Mouse (Mus musculus) fibroblast of lung, adult 2 months (primary cell): ENCODE measurements around the gene Rarb.

Experiments
- DNase-seq: peaks from one replicate; pipeline ENCODE4 v3.0.0-alpha.2; 2011; ENCODE audit warnings: low read depth

Gene Rarb

GRCm38 (mm10) chr14:16528631-16529030 lies 290.3 kb downstream of the Rarb start:
- no peak for DNase-seq

GRCm38 (mm10) chr14:16526120-16526519 lies 292.8 kb downstream of the Rarb start:
- DNase-seq = peak; percentile 84

- DNase-seq = no peak
Measured at GRCm38 (mm10) chr14:16525137-16525924, 293.6 kb downstream of the Rarb start.

DNA sequence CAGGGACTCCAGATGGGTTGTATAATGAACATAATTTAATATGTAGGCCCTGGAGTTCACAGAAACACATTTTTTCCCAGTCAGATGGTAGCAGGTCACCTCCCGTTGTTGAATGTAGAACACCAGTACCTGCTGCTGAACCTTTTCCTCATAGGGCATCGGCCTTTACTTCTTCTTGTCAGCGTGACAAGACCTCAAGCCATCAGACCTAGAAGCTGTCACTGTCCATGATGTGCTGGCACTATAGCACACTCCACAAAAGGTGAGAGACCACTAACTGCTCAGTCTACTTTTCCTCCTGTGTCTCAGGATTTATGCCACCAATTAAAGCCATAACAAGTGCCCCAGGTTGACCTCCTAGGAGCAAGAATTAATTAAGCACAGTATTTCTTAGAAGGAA lies 296.1 kb downstream of the Rarb start:
- no peak for DNase-seq

DNA sequence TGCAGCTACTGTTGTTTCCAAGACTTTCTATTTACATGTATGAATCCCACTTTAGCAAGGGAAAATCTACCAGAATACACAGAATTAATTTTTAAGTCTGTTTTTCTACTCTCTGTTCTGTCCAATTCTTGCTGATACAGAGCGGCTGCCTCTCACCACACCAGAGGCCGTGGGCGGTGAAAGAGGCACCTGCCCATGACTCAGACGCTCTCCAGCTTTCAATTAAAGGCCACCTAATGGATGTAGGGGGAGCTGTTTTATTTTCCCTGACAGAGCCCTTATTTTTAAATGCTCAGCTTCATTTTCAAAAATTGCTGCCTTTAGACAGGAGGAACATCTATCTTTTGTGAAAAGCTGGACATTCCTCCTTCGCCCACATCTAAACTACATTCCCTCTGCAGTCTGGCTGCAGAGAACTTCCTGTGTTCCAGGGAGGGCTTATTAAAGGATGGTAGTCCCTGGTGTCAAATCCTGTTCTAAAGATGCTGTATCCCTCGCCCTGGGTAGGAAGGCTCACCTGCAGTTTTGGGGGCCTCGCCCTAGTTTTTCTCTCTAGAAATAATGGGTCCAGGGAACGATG lies 299.3 kb downstream of the Rarb start:
- DNase-seq = no peak

GRCm38 (mm10) chr14:16517958-16518357 lies 301.0 kb downstream of the Rarb start:
- no peak for DNase-seq

- DNase-seq = no peak
Measured at GRCm38 (mm10) chr14:16515731-16516130, 303.2 kb downstream of the Rarb start.

DNA sequence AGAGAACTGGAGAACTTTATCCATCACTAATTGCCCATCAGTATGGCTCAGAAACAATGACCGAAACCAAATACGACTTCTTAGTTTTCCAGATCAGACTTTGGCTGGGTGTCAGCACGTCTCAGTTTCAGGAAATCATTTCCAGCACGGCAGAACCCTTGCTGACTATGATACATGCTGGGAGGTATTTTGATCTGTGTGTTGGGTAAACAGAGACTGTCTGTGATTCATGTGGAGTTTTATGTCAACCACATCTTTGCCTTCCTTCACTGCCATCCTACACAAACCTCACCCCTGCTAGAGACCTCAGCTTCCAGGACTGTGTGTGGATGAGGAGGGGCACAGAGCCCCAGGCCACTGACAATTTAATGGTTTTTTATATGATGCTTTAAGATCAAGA lies 308.4 kb downstream of the Rarb start:
- DNase-seq = peak; percentile 95

GRCm38 (mm10) chr14:16509825-16510224 lies 309.1 kb downstream of the Rarb start:
- DNase-seq = peak; percentile 83

DNA sequence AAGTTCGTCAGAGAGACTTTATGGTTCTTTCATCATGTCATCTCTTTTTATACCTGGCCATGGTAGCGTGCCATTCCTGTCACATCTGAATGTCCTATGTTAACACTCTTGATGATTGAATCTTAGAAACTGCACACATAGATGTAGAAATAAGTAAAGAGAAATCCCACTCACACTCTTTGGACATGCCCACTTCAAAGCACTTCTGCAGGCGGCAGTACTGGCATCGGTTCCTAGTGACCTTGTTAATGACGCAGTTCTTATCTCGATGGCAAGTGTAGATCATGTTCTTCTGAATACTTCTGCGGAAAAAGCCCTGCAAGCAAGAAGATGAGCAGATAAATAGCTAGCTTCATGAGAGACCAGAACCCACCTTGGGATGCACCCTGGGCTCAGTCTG lies 310.2 kb downstream of the Rarb start:
- no peak for DNase-seq

DNA sequence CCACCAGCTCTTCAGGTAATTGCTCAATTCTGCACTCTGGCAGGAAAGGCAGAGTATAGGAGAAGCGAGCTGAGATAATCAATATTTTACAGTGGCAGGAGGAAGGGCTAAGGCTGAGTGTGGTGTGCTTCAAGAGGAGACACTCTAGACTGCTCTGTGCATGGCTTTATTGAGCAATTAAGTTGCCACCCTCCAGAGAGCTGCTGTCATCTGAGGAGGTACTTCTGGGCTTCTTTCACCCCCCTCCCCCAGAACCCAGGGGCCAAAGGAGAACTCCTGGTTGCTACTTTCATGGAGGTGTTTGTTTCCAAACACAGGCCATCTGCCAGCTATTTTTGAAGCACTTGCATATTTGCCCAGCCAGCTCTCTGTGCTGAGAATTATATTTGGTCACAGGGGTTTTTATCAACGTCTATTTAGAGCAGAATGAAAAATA lies 321.7 kb downstream of the Rarb start:
- DNase-seq = no peak

DNA sequence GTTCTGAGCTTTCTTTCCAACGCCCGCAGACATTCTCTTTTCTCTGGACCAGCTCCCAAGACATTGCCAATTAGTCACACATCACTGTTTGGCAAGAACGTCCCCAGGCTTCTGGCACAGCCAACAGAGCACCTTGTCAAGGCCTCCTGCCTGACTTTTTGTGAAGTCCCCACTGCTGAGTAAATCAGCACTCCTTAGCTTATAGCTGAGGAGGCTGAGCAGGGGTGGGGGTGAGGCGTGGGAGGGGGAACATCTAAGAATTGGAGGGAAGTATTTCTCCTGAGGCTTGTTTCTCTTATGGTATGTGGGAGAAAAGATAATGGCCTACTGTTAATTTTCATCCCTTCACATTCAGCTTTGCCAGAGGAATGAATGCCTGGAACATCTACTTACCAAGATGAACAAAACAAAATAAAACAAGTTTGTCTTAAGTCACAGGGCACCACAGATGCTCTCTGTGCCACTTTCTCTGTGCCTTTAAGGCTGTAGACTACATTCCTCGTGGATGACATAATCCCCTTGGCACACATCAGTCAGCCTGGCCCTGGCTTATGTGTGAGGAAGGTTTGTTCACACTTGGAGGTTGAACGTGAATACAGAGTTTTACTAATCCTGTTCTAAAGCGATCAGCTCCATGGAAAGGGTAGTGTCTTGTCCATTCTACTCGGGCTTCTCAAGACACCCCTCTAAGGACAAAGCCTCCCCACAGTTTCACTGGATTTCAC lies 335.1 kb downstream of the Rarb start:
- DNase-seq = peak; percentile 64

DNA sequence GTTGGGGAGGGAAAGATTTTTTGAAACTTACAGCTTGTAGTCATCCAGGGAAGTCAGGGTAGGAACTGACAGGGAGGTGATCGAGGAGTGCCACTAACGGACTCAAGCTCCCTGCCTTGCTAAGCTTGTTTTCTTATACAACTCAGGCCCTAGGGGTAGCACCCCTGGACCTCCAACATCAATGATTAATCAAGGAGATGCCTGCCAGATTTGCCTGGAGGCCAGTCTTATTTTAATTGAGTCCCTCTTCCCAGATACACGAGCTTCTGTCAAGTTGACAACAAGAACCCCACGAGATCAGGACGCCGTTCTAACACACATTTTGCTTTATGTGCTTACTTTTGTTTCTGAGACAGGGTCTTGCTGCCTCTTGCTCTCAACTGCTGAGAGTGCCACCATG lies 338.3 kb downstream of the Rarb start:
- no peak for DNase-seq

- DNase-seq = no peak
Measured at GRCm38 (mm10) chr14:16479521-16479920, 339.4 kb downstream of the Rarb start.

DNA sequence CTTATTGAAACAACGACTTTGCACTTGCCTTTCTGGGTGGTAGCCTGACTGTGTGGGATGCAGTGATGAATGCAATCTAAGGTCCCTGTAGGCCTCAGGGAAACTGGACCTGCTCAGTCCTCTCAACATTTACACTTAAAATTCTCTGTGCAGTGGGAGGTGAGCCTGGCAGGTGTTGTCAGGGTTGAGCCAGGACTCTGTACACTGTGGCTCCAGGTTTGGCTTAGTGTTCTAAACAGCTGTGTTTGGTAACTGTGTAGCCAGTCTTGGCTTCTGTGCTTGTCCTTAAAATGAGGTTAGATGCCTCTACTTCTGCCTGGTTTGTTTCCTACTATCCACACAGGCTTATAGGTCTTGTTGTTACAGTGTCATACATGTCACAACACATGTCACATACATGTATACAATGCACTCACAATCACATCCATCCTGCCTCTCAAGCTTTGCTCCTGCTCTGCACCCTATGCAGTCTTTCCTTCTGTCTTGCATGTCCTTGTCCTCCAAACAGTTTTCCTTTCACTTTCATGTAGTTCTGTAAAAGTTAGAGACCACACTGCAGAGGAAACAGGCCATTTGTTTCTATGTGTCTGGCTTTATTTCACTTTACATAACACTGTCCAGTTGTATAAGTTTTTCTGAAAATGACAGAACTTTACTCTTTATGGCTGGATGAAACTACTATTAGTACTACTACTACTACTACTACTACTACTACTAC lies 340.2 kb downstream of the Rarb start:
- DNase-seq = no peak

GRCm38 (mm10) chr14:16448269-16448987 lies 370.5 kb downstream of the Rarb start:
- peak; percentile 25 for DNase-seq

- DNase-seq = no peak
Measured at GRCm38 (mm10) chr14:16447587-16447986, 371.4 kb downstream of the Rarb start.

DNA sequence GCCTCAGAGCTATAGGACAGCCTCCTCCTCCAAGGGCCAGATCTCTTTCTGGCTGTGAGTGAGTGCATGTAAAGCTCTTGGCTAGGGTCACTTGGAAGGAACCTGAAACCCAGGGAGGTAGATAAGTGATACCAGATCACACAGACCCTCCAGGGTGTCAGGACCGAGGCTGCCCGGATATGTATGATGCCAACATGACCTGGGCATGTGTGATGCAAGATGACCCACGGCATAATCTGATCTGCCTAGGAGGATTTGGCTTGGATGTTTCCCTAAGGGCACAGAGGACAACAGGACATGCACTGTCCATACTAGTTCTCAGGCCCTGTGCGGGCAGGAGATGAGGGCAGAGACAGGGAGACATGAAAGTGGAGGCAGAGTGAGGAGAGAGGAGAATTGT lies 374.1 kb downstream of the Rarb start:
- no peak for DNase-seq

GRCm38 (mm10) chr14:16439385-16440126 lies 379.4 kb downstream of the Rarb start:
- no peak for DNase-seq

DNA sequence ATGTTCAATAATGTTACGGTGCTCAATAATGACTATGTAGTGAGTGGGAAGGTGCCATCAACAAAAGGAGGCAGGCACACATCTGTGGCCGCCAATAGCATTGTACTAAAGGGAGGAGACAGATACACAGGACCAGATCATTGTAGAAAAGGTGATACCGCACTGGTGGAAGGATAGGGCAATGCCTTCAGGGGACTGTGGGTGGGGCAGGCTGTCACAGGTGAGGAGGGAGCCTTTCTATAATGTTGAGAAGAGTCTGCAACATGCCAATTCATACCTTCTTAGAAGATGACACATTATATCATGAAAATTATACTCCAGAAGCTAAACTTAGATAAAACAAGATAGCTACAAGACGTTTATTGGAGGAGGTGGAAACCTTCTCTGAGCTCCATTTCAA lies 381.6 kb downstream of the Rarb start:
- no peak for DNase-seq
